Mouse (Mus musculus) ES-Bruce4 (cell line): ENCODE data around the gene Hsf2bp. TPM values are rescaled to one million over a fixed set of nuclear protein-coding genes. Genes with fewer than 3 reads are reported as not detected.

ENCODE experiments used
- H3K27ac ChIP-seq: 2 replicates; pipeline ENCODE4 v1.5.1; 2012; ENCODE audit warnings: low read length, inconsistent platforms; ENCODE audit not compliant: insufficient read depth
- H3K27me3 ChIP-seq: 2 replicates; pipeline ENCODE4 v1.6.1; 2012; ENCODE audit warnings: mild to moderate bottlenecking, low read length, inconsistent platforms; ENCODE audit not compliant: control insufficient read depth, poor library complexity, insufficient read depth, severe bottlenecking
- H3K36me3 ChIP-seq: 2 replicates; pipeline ENCODE4 v1.6.1; 2012; ENCODE audit warnings: inconsistent platforms, mild to moderate bottlenecking, low read length, moderate library complexity; ENCODE audit not compliant: control insufficient read depth, poor library complexity, insufficient read depth, severe bottlenecking
- H3K4me1 ChIP-seq: one replicate; pipeline ENCODE4 v1.8.1; 2011; ENCODE audit warnings: low read length; ENCODE audit not compliant: control insufficient read depth, insufficient read depth
- H3K4me3 ChIP-seq: 2 replicates; pipeline ENCODE4 v1.5.1; 2011; ENCODE audit warnings: low read depth, mild to moderate bottlenecking, low read length
- H3K9ac ChIP-seq: 2 replicates; pipeline ENCODE4 v1.6.1; 2012; ENCODE audit warnings: low read depth, mild to moderate bottlenecking, inconsistent platforms; ENCODE audit not compliant: poor library complexity, severe bottlenecking
- H3K9me3 ChIP-seq: replicated peaks from 2 replicates; pipeline ENCODE4 v1.6.1; 2012; ENCODE audit warnings: mild to moderate bottlenecking, low read length, inconsistent platforms; ENCODE audit not compliant: control insufficient read depth, poor library complexity, insufficient read depth, severe bottlenecking
- CTCF ChIP-seq: IDR thresholded peaks from one replicate; pipeline ENCODE4 v1.8.1; 2011; ENCODE audit warnings: low read depth, low read length
- EP300 ChIP-seq: IDR thresholded peaks from 2 replicates; pipeline ENCODE4 v1.6.1; 2011; ENCODE audit warnings: low read depth, low read length; ENCODE audit not compliant: insufficient read depth
- POLR2A ChIP-seq: IDR thresholded peaks from one replicate; pipeline ENCODE4 v1.8.1; 2011; ENCODE audit warnings: low read length; ENCODE audit not compliant: insufficient read depth
- polyA plus RNA-seq: library from polyadenylated mRNA; stranded (reverse); fragments of >200 nt; gene quantifications from 2 replicates; pipeline ENCODE4 v1.2.4, GENCODE M21; 2011; ENCODE audit warnings: low read depth; ENCODE audit not compliant: missing spikeins, insufficient read depth, insufficient read length

Hsf2bp gene
- polyA plus RNA-seq, 1 experiment: 55.0 TPM

DNA sequence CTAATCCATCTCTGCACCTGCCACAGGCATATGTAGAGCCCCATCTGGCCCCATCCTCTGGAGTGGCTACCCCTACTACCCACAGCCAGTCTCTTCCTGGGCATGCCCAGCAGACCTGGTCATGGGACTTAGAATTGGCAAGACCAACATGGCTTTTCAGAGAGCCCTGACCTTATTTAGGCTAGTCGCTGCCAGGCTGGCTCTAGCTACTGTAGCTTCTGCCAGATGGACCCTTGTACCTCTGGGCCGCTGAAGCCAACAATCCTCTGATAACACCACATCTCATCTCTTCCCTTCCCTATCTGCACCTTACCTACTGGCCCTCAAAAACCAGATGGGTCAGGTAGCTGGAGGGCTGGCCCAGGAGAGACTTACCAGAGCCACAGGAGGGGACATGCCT lies 127.2 kb downstream of the Hsf2bp start:
- no peak overlapping the region for H3K27ac ChIP-seq
- no peaks in the 10 kb centered on the region for H3K27me3 ChIP-seq
- H3K36me3 ChIP-seq: no peaks in the 10 kb centered on the region
- H3K4me1 ChIP-seq: no peaks in the 10 kb centered on the region
- TF ChIP-seq CTCF (no peak), EP300 (no peak), POLR2A (no peak)
- H3K9ac ChIP-seq: no peak overlapping the region
- no peak overlapping the region for H3K4me3 ChIP-seq
- no peaks in the 10 kb centered on the region for H3K9me3 ChIP-seq

GRCm38 (mm10) chr17:31906441-31906840 lies 129.7 kb downstream of the Hsf2bp start:
- H3K9ac ChIP-seq: no peak overlapping the region
- no peaks in the 10 kb centered on the region for H3K9me3 ChIP-seq
- H3K27ac ChIP-seq: no peak overlapping the region
- no peaks in the 10 kb centered on the region for H3K36me3 ChIP-seq
- no peaks in the 10 kb centered on the region for H3K27me3 ChIP-seq
- H3K4me1 ChIP-seq: no peaks in the 10 kb centered on the region
- TF ChIP-seq POLR2A (no peak), EP300 (no peak), CTCF (no peak)
- H3K4me3 ChIP-seq: no peak overlapping the region

DNA sequence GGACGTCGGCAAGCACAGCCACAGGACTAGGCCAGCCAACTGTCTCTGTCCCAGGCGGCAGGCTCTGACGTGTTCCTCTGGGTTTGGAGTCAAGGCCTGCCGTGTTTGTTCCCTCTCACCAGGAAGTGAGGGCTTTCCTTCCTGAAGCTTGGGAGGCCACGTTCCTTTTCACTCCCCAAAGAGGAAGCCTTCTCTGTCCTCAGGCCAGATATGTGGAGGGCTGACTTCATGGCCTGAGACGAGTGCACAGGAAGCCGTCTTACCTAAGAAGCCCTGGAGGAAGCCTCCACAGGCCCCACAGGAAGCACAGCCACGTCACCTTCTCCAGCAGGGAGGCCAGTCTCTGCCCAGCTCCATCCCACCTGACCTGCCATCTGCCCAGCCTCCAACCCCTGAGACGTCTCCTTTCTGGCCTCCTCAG lies 130.3 kb downstream of the Hsf2bp start:
- Histone ChIP-seq H3K27ac (no peak overlapping the region), H3K9ac (no peak overlapping the region), H3K9me3 (no peaks in the 10 kb centered on the region), H3K27me3 (no peaks in the 10 kb centered on the region), H3K4me3 (no peak overlapping the region), H3K36me3 (no peaks in the 10 kb centered on the region), H3K4me1 (no peaks in the 10 kb centered on the region)
- TF ChIP-seq EP300: no peak
- no peak for TF ChIP-seq CTCF
- TF ChIP-seq POLR2A: no peak

GRCm38 (mm10) chr17:31905201-31905790 lies 130.9 kb downstream of the Hsf2bp start:
- no peak for TF ChIP-seq EP300
- TF ChIP-seq POLR2A: no peak
- TF ChIP-seq CTCF: no peak
- H3K27ac ChIP-seq: no peak overlapping the region
- H3K27me3 ChIP-seq: no peaks in the 10 kb centered on the region
- no peaks in the 10 kb centered on the region for H3K36me3 ChIP-seq
- no peak overlapping the region for H3K4me3 ChIP-seq
- H3K4me1 ChIP-seq: no peaks in the 10 kb centered on the region
- no peak overlapping the region for H3K9ac ChIP-seq
- no peaks in the 10 kb centered on the region for H3K9me3 ChIP-seq

DNA sequence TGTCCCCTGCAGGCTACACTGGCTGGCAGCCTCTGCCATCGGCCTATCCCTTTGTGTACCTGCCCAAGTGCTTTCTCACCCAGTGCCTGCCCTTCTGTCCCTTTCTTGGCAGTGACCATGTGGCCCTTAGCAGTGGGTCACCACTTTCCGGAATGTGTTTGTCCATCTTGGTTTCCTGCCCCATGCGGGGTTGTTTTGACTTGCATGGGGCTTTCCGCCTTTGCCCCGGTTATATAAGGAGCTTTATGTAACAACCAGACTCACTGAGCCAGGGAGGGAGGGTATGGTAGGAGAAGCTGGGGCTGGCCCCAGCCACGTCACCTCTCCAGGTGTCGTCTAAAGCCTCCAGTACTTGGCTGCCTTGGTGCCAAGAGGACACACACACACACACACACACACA lies 132.1 kb downstream of the Hsf2bp start:
- Histone ChIP-seq H3K36me3 (no peaks in the 10 kb centered on the region), H3K9ac (no peak overlapping the region), H3K27ac (no peak overlapping the region), H3K9me3 (no peaks in the 10 kb centered on the region), H3K4me3 (no peak overlapping the region), H3K4me1 (no peaks in the 10 kb centered on the region), H3K27me3 (no peaks in the 10 kb centered on the region)
- TF ChIP-seq EP300 (no peak), POLR2A (no peak), CTCF (no peak)

- no peak for TF ChIP-seq CTCF
- no peak for TF ChIP-seq POLR2A
- no peak for TF ChIP-seq EP300
- Histone ChIP-seq H3K9me3 (no peaks in the 10 kb centered on the region), H3K27ac (no peak overlapping the region), H3K4me3 (no peak overlapping the region), H3K36me3 (no peaks in the 10 kb centered on the region), H3K27me3 (no peaks in the 10 kb centered on the region), H3K4me1 (peaks cover 4% of the 10 kb centered on the region), H3K9ac (no peak overlapping the region)
Measured at GRCm38 (mm10) chr17:31902630-31903198, 133.4 kb downstream of the Hsf2bp start.
